Mouse (Mus musculus): Measurements from ENCODE around the gene Pcgf5.

Gene Pcgf5

GRCm38 (mm10) chr19:36496532-36496931 is 148.4 kb downstream of the Pcgf5 start:
- no peak for DNase-seq

GRCm38 (mm10) chr19:36497067-36497466 is 149.0 kb downstream of the Pcgf5 start:
- no peak for DNase-seq

GRCm38 (mm10) chr19:36497744-36498143 is 149.6 kb downstream of the Pcgf5 start:
- DNase-seq = no peak

- no peak for DNase-seq
Observed at GRCm38 (mm10) chr19:36504716-36505115, 156.6 kb downstream of the Pcgf5 start.

All from kidney, postnatal 25 days (tissue).